Mouse (Mus musculus): ENCODE measurements around the gene Dda1. TPM values are rescaled to one million over a fixed set of nuclear protein-coding genes. Genes with fewer than 3 reads are reported as not detected.

Dda1 gene
- polyA plus RNA-seq, 2 experiments: 24.8 to 34.4 TPM

DNA sequence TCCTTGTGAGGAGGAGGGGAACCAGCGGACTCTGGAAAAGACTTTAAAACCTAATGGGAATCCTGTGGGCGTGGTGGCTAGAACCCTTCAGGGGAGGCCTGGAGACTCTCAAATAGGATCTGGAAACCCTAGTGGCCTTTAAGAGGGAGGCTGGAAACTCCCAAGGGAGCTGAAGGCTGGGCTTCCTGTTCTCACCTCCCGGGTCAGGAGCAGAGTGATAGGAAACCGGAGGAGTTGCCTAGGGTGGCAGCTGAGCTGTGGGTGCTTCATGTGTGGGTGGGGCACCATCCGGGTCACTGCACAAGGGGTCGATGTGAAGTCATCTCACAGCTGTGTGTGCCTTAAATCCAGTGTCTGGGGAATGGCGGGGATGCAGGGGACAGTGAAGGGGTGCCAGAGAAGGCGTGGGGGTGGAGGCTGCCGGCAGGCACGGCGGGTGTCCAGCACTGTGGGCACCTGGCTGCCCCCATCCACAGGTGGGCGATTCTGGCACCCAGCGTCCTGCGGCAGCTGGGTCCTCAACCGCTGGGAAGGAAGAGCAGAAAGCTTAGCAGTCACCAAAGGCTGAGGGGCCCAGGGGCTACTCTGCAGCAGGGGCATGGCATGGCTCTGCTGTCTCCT is 29.0 kb downstream of the Dda1 start:
- no peaks in the 10 kb centered on the region; the same call in 1 of the 2 replicates for H3K36me3 ChIP-seq (replicated peaks; ENCODE audit: control insufficient read depth, insufficient read depth, low read depth)
- no peaks in the 10 kb centered on the region for H3K27me3 ChIP-seq (ENCODE audit: control insufficient read depth, insufficient read depth, low read length)
- no peak overlapping the region for H3K27ac ChIP-seq
- ATAC-seq (ENCODE audit: insufficient read depth) (no peak), DNase-seq (ENCODE audit: low read depth in 3 of 3, low spot score in 3 of 3) (no peak)
- 51% methylated on average over 15 of the region's 15 CpGs for WGBS (ENCODE audit: insufficient replicate concordance)
- no peak overlapping the region for H3K4me3 ChIP-seq (ENCODE audit: insufficient read depth in 1 of 2, low read depth in 2 of 2, low read length in 2 of 2)
- TF ChIP-seq EP300 (IDR thresholded peaks at IDR 0.05; ENCODE audit: low read depth): no peak
- TF ChIP-seq CTCF (IDR thresholded peaks at IDR 0.05; ENCODE audit: low read depth): no peak
- no peak overlapping the region for H3K9ac ChIP-seq (replicated peaks)
- no peak overlapping the region for H3K4me2 ChIP-seq (ENCODE audit: low read depth)
- no peaks in the 10 kb centered on the region for H3K9me3 ChIP-seq (ENCODE audit: control insufficient read depth, low read length)
- peaks cover 0 to 2% of the 10 kb centered on the region in 2 experiments; a peak in 1 of 4 replicates for H3K4me1 ChIP-seq (replicated peaks; ENCODE audit: control insufficient read depth in 2 of 2, insufficient read depth in 2 of 2, low read length in 1 of 2)

DNA sequence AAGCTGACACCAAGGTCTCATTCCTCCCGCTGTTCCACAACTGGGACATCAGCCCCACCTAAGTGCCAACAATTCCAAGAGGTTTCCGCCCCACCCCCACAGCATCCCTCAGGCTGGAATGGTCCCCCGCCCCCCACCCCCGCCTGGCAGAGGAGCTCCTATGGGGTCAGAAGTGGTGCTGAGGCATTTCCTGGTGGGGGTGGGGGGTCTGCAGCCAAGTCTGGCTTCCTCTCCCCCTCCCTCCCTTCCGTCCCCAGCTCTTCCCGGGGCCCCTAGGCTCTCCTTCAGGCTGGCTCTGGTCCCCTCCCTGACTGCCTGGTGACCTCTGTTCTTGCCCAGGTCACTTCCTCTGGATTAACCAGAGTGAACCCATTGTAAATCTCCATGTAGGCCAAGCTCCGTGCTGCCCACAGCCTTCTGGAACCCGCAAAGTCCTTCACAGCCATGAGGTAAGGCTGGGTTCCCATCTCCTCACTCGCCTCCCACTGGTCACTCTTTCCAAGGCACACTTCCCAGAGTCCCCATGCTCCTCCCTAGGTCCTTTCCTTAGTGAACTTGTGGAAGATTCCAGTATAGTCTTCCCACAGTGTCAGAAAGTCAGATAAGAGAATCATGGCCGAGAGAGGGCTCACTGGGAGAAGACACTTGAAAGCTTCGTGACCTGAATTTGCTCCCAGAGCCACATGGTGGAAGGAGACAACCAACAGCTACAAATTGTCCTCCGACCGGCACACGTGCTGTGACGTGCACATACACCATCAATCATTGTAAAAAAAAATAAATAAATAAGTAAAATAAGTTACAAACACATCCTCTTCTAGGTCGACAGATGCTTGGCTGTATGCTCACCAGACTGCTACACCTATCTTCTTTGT is 30.1 kb downstream of the Dda1 start:
- Histone ChIP-seq H3K4me3 (ENCODE audit: insufficient read depth in 1 of 2, low read depth in 2 of 2, low read length in 2 of 2) (no peak overlapping the region), H3K27me3 (ENCODE audit: control insufficient read depth, insufficient read depth, low read length) (no peaks in the 10 kb centered on the region), H3K4me1 (replicated peaks; ENCODE audit: control insufficient read depth in 2 of 2, insufficient read depth in 2 of 2, low read length in 1 of 2) (peaks cover 0 to 2% of the 10 kb centered on the region in 2 experiments; a peak in 1 of 4 replicates), H3K36me3 (replicated peaks; ENCODE audit: control insufficient read depth, insufficient read depth, low read depth) (no peaks in the 10 kb centered on the region), H3K9ac (replicated peaks) (no peak overlapping the region), H3K9me3 (ENCODE audit: control insufficient read depth, low read length) (no peaks in the 10 kb centered on the region), H3K4me2 (ENCODE audit: low read depth) (no peak overlapping the region), H3K27ac (no peak overlapping the region)
- no peak for TF ChIP-seq CTCF (IDR thresholded peaks at IDR 0.05; ENCODE audit: low read depth)
- no peak for TF ChIP-seq EP300 (IDR thresholded peaks at IDR 0.05; ENCODE audit: low read depth)
- DNase-seq (ENCODE audit: low read depth in 3 of 3, low spot score in 3 of 3): no peak
- WGBS (ENCODE audit: insufficient replicate concordance): 38% methylated on average over 15 of the region's 16 CpGs
- peak; percentile 31; the same call in 1 of the 2 replicates for ATAC-seq (ENCODE audit: insufficient read depth)

DNA sequence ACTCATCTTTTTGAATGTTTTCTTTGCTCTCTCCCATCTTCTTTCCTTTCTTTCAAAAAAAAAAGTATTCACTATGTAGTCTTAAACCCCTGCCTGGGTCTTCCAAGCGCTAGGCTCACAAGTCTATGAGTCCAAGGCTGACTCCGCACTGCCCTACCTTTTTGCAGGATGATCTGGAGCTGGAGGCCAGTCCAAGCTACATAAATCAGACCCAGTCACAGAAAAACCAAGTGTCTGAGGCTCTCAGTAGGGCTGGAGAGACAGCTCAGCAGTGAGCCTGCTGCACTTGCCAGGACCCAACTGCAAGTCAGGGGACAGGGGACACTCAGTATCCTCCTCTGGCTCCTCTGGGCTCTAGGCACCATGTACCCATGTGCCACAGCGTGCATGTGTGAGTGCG is 35.4 kb downstream of the Dda1 start:
- Histone ChIP-seq H3K9me3 (ENCODE audit: control insufficient read depth, low read length) (no peaks in the 10 kb centered on the region), H3K9ac (replicated peaks) (no peak overlapping the region), H3K4me1 (replicated peaks; ENCODE audit: control insufficient read depth in 2 of 2, insufficient read depth in 2 of 2, low read length in 1 of 2) (no peaks in the 10 kb centered on the region; a peak in 1 of 4 replicates), H3K27me3 (ENCODE audit: control insufficient read depth, insufficient read depth, low read length) (peaks cover 25% of the 10 kb centered on the region), H3K4me3 (ENCODE audit: insufficient read depth in 1 of 2, low read depth in 2 of 2, low read length in 2 of 2) (no peak overlapping the region), H3K27ac (no peak overlapping the region), H3K36me3 (replicated peaks; ENCODE audit: control insufficient read depth, insufficient read depth, low read depth) (no peaks in the 10 kb centered on the region), H3K4me2 (ENCODE audit: low read depth) (no peak overlapping the region)
- 84% methylated on average over 4 of the region's 4 CpGs for WGBS (ENCODE audit: insufficient replicate concordance)
- no peak for DNase-seq (ENCODE audit: low read depth in 3 of 3, low spot score in 3 of 3)
- ATAC-seq (ENCODE audit: insufficient read depth): no peak
- no peak for TF ChIP-seq EP300 (IDR thresholded peaks at IDR 0.05; ENCODE audit: low read depth)
- TF ChIP-seq CTCF (IDR thresholded peaks at IDR 0.05; ENCODE audit: low read depth): no peak

DNA sequence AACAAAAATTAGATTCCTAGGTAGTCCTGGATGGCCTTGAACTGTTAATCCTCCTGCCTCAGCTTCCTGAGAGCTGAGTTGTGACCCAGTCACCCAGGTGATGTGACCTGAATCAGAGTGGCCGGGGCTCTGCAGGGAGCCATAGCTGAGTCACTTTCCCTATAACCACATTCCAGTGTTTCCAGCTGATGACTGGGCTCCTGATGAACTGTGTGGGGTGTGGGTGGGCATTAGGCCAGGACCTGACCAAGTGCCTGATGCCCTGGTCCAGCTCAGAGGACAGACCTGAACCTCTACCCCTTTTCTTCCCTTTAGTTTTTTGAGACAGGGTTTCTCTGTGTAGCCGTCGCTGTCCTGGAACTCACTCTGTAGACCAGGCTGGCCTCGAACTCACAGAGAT is 36.3 kb downstream of the Dda1 start:
- no peak overlapping the region for H3K4me2 ChIP-seq (ENCODE audit: low read depth)
- WGBS (ENCODE audit: insufficient replicate concordance): 71% methylated on average over 4 of the region's 4 CpGs
- no peaks in the 10 kb centered on the region for H3K36me3 ChIP-seq (replicated peaks; ENCODE audit: control insufficient read depth, insufficient read depth, low read depth)
- H3K9ac ChIP-seq (replicated peaks): no peak overlapping the region
- H3K27ac ChIP-seq: no peak overlapping the region
- H3K27me3 ChIP-seq (ENCODE audit: control insufficient read depth, insufficient read depth, low read length): peaks cover 25% of the 10 kb centered on the region
- no peaks in the 10 kb centered on the region for H3K4me1 ChIP-seq (replicated peaks; ENCODE audit: control insufficient read depth in 2 of 2, insufficient read depth in 2 of 2, low read length in 1 of 2)
- no peak for ATAC-seq (ENCODE audit: insufficient read depth)
- no peak overlapping the region for H3K4me3 ChIP-seq (ENCODE audit: insufficient read depth in 1 of 2, low read depth in 2 of 2, low read length in 2 of 2)
- no peak for DNase-seq (ENCODE audit: low read depth in 3 of 3, low spot score in 3 of 3)
- TF ChIP-seq CTCF (IDR thresholded peaks at IDR 0.05; ENCODE audit: low read depth) (no peak), EP300 (IDR thresholded peaks at IDR 0.05; ENCODE audit: low read depth) (no peak)
- no peaks in the 10 kb centered on the region for H3K9me3 ChIP-seq (ENCODE audit: control insufficient read depth, low read length)

DNA sequence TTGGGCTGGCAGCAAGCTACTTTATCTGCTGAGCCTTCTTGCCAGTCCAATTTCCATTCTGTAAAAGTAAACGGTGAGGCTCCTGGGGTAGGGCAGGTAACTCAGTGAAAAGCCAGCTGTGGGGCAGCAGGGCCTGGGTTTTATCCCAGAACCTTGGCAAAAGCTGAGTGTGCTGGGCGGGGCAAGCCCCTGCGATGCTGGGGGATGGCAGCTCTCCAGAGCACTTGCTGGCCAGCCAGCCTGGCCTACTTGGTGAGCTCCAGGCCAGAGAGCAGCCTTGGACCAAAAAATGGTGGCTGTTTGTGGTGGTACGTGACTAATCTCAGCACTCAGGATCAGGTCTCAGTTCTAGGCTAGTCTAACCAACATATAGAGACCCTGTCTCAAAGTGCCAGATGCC is 37.0 kb downstream of the Dda1 start:
- DNase-seq (ENCODE audit: low read depth in 3 of 3, low spot score in 3 of 3) (no peak), ATAC-seq (ENCODE audit: insufficient read depth) (no peak)
- no peaks in the 10 kb centered on the region for H3K36me3 ChIP-seq (replicated peaks; ENCODE audit: control insufficient read depth, insufficient read depth, low read depth)
- no peaks in the 10 kb centered on the region for H3K4me1 ChIP-seq (replicated peaks; ENCODE audit: control insufficient read depth in 2 of 2, insufficient read depth in 2 of 2, low read length in 1 of 2)
- H3K4me3 ChIP-seq (ENCODE audit: insufficient read depth in 1 of 2, low read depth in 2 of 2, low read length in 2 of 2): no peak overlapping the region
- 67% methylated on average over 4 of the region's 4 CpGs for WGBS (ENCODE audit: insufficient replicate concordance)
- H3K27me3 ChIP-seq (ENCODE audit: control insufficient read depth, insufficient read depth, low read length): peaks cover 25% of the 10 kb centered on the region
- H3K27ac ChIP-seq: no peak overlapping the region
- TF ChIP-seq EP300 (IDR thresholded peaks at IDR 0.05; ENCODE audit: low read depth): no peak
- TF ChIP-seq CTCF (IDR thresholded peaks at IDR 0.05; ENCODE audit: low read depth): no peak
- H3K9ac ChIP-seq (replicated peaks): no peak overlapping the region
- no peak overlapping the region for H3K4me2 ChIP-seq (ENCODE audit: low read depth)
- no peaks in the 10 kb centered on the region for H3K9me3 ChIP-seq (ENCODE audit: control insufficient read depth, low read length)

Data from liver, embryonic 14.5 days (tissue).